Mouse (Mus musculus): Measurements from ENCODE around the gene Ccne1. TPM values are rescaled to one million over a fixed set of nuclear protein-coding genes. Genes with fewer than 3 reads are reported as not detected.
"Not testable (repeated sequence)": the region's sequence is repeated elsewhere in the genome, so short reads cannot be mapped to it uniquely, and the experiment has no call there.

Ccne1 gene
- total RNA-seq (2021), result 10 to 100 TPM; 13.1 to 13.4 TPM

GRCm38 (mm10) chr7:38107371-38108259, at the start of gene Ccne1:
Gene Ccne1, minus strand, starts transcription at chr7:38107534.
- peak; percentile 98 to 99 for DNase-seq (ENCODE audit: extremely low spot score in 1 of 2, low spot score in 1 of 2)

- no peak for DNase-seq (ENCODE audit: extremely low spot score in 1 of 2, low spot score in 1 of 2)
These were observed 48.5 kb upstream of the Ccne1 start for GRCm38 (mm10) chr7:38155829-38156228.

- no peak for DNase-seq (ENCODE audit: extremely low spot score in 1 of 2, low spot score in 1 of 2)
These were observed 45.2 kb upstream of the Ccne1 start for GRCm38 (mm10) chr7:38152571-38152970.

- no peak for DNase-seq (ENCODE audit: extremely low spot score in 1 of 2, low spot score in 1 of 2)
These were observed 44.5 kb upstream of the Ccne1 start for GRCm38 (mm10) chr7:38151706-38152312.

GRCm38 (mm10) chr7:38147477-38147876, 40.1 kb upstream of the Ccne1 start:
- DNase-seq (ENCODE audit: extremely low spot score in 1 of 2, low spot score in 1 of 2), result no peak

GRCm38 (mm10) chr7:38141747-38142545, 34.6 kb upstream of the Ccne1 start:
- DNase-seq (ENCODE audit: extremely low spot score in 1 of 2, low spot score in 1 of 2), result peak; percentile 79 to 97

GRCm38 (mm10) chr7:38140324-38140723, 33.0 kb upstream of the Ccne1 start:
- DNase-seq (ENCODE audit: extremely low spot score in 1 of 2, low spot score in 1 of 2), result peak; percentile 12 to 33

GRCm38 (mm10) chr7:38134471-38134870, 27.1 kb upstream of the Ccne1 start:
- no peak for DNase-seq (ENCODE audit: extremely low spot score in 1 of 2, low spot score in 1 of 2)

- DNase-seq (ENCODE audit: extremely low spot score in 1 of 2, low spot score in 1 of 2), result peak in 1 of 2 experiments; percentile 62
These were observed 23.9 kb upstream of the Ccne1 start for GRCm38 (mm10) chr7:38131186-38131585.

GRCm38 (mm10) chr7:38129986-38130729, 22.8 kb upstream of the Ccne1 start:
- DNase-seq (ENCODE audit: extremely low spot score in 1 of 2, low spot score in 1 of 2), result no peak

GRCm38 (mm10) chr7:38129491-38129890, 22.2 kb upstream of the Ccne1 start:
- no peak for DNase-seq (ENCODE audit: extremely low spot score in 1 of 2, low spot score in 1 of 2)

GRCm38 (mm10) chr7:38128256-38128655, 20.9 kb upstream of the Ccne1 start:
- not testable (repeated sequence) for DNase-seq (ENCODE audit: extremely low spot score in 1 of 2, low spot score in 1 of 2)

- DNase-seq (ENCODE audit: extremely low spot score in 1 of 2, low spot score in 1 of 2), result no peak
These were observed 18.3 kb upstream of the Ccne1 start for GRCm38 (mm10) chr7:38125565-38126159.

- not testable (repeated sequence) for DNase-seq (ENCODE audit: extremely low spot score in 1 of 2, low spot score in 1 of 2)
These were observed 16.8 kb upstream of the Ccne1 start for GRCm38 (mm10) chr7:38124164-38124563.

GRCm38 (mm10) chr7:38118594-38118993, 11.3 kb upstream of the Ccne1 start:
- DNase-seq (ENCODE audit: extremely low spot score in 1 of 2, low spot score in 1 of 2), result no peak

- no peak for DNase-seq (ENCODE audit: extremely low spot score in 1 of 2, low spot score in 1 of 2)
These were observed 5.1 kb upstream of the Ccne1 start for GRCm38 (mm10) chr7:38112451-38112850.

- DNase-seq (ENCODE audit: extremely low spot score in 1 of 2, low spot score in 1 of 2), result no peak
These were observed 4.7 kb upstream of the Ccne1 start for GRCm38 (mm10) chr7:38111996-38112395.

GRCm38 (mm10) chr7:38108260-38108632, 912 bp upstream of the Ccne1 start:
- DNase-seq (ENCODE audit: extremely low spot score in 1 of 2, low spot score in 1 of 2), result no peak

GRCm38 (mm10) chr7:38106711-38107311, 523 bp downstream of the Ccne1 start:
- no peak for DNase-seq (ENCODE audit: extremely low spot score in 1 of 2, low spot score in 1 of 2)
